Mouse (Mus musculus) olfactory bulb, adult 2 months (tissue): ENCODE data around the gene Zfp941. TPM values are rescaled to one million over a fixed set of nuclear protein-coding genes. Genes with fewer than 3 reads are reported as not detected.

Experiments
- H3K27ac ChIP-seq: fragments of 200-500 bp; 2 replicates; pipeline ENCODE4 v1.5.1; 2012; ENCODE audit warnings: low read depth, low read length; ENCODE audit not compliant: insufficient read depth
- H3K4me1 ChIP-seq: fragments of 200-500 bp; 2 replicates; pipeline ENCODE4 v1.6.1; 2012; ENCODE audit warnings: low read length; ENCODE audit not compliant: control insufficient read depth, insufficient read depth
- H3K4me3 ChIP-seq: fragments of 200-500 bp; 2 replicates; pipeline ENCODE4 v1.5.1; 2012; ENCODE audit warnings: mild to moderate bottlenecking, low read depth, low read length, moderate library complexity; ENCODE audit not compliant: insufficient read depth
- CTCF ChIP-seq: fragments of 200-500 bp; IDR thresholded peaks from 2 replicates; pipeline ENCODE4 v1.5.1; 2012; ENCODE audit warnings: low read depth, mild to moderate bottlenecking, low read length, moderate library complexity; ENCODE audit not compliant: insufficient read depth
- POLR2A ChIP-seq: fragments of 200-500 bp; IDR thresholded peaks from 2 replicates; pipeline ENCODE4 v1.6.1; 2012; ENCODE audit warnings: mild to moderate bottlenecking, low read depth, low read length, moderate library complexity; ENCODE audit not compliant: insufficient read depth
- WGBS: fragments of 180-500 bp; shearing (Covaris S2); methylation state at CpG from one replicate; pipeline ENCODE4 v1.1.7; 2018; 5-methylcytosine and 5-hydroxymethylcytosine counted together
- polyA plus RNA-seq: library from polyadenylated mRNA; stranded (reverse); fragments of >200 nt; gene quantifications from 2 replicates; pipeline ENCODE4 v1.2.4, GENCODE M21; 2012; ENCODE audit warnings: low replicate concordance; ENCODE audit not compliant: missing spikeins, insufficient read depth, insufficient read length

Zfp941 gene
- polyA plus RNA-seq = not detected in 2 replicates

DNA sequence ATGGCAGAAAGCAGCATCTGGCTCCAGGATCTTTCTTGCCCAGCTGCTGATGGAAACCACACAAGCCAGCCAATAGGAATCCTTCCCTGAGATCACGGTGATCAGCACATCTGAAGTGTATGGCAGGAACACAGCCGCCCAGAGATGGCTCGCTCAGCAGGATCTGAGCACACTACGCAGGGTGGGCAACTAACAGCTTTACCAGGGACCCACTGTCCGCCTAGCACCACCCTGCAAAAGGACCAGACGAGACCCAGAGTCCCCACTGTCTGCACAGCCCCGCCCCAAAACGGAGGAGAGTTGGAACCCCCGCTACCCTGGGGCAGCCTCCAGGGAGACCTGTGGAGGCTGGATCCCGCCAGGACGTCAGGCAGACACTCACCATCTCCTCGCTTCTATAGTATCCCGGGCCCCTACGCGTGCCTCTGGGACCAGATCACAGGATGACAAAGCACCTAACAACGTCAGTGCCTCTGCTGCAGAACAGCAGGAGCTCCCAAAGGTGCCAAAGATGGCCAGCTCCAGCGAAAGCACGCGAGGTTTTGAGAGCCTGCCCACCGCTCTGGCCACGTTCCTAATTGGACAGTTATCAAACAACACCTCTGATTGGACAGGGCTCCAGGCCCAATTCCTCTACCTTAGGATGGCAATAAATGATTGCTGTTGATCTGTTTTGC lies at the start of gene Zfp941:
TSS of gene Zfp941 (minus strand) at position 526 of the 677 bp plus-strand sequence.
- H3K4me3 ChIP-seq = peak within 1 kb of the TSS; percentile 76
- TF ChIP-seq CTCF (no peak), POLR2A (peak; percentile 47; the same call in 1 of the 2 replicates)
- 3% methylated on average over 21 of the region's 21 CpGs for WGBS
- H3K27ac ChIP-seq = peak within 1 kb of the TSS; percentile 56
- peaks cover 8% of the 10 kb centered on the region for H3K4me1 ChIP-seq

DNA sequence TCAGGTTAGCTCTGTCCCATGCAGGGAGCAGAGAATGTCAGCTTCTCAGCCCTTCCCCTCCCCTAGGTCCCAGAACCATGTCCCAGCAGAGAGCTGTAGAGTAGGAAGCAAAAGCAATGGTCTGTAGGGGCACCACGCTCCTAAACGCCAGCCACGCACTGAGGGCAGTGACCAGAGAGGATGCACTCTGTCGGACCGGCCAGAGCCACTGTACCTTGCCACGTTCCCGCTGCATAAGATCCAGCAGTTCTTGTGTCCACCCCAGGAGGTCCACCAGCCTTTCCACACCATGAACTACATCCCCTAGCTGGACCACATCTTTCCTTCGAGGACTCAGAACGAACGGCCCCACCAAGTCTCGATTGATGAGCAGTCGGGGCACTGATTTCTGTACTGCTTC lies 42.8 kb upstream of the Zfp941 start:
- WGBS = 86% methylated on average over 12 of the region's 12 CpGs
- no peaks in the 10 kb centered on the region; the same call in 1 of the 2 replicates for H3K4me1 ChIP-seq
- no peak overlapping the region for H3K4me3 ChIP-seq
- TF ChIP-seq POLR2A = no peak
- no peak for TF ChIP-seq CTCF
- no peak overlapping the region for H3K27ac ChIP-seq

DNA sequence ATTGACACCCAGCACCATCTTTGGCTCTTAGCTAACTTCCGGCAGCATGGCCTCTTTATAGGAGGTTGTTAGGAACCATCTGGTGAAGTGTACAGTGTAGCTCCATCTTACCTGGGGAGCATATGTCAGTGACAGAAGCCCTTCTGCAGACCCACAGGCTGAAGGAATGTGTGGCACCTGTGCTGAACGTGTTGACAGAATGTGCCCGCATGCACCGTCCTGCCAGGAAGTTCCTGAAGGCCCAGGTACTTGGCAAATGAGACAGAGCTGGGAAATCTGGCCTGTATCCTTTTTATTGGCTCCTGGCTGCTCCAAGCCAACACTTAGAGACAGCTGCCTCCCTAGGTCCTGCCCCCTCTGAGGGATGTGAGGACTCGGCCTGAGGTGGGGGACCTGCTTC lies 38.8 kb upstream of the Zfp941 start:
- H3K4me3 ChIP-seq = no peak overlapping the region
- no peak for TF ChIP-seq CTCF
- no peak for TF ChIP-seq POLR2A
- H3K27ac ChIP-seq = no peak overlapping the region
- 86% methylated on average over 5 of the region's 5 CpGs for WGBS
- peaks cover 22% of the 10 kb centered on the region for H3K4me1 ChIP-seq

DNA sequence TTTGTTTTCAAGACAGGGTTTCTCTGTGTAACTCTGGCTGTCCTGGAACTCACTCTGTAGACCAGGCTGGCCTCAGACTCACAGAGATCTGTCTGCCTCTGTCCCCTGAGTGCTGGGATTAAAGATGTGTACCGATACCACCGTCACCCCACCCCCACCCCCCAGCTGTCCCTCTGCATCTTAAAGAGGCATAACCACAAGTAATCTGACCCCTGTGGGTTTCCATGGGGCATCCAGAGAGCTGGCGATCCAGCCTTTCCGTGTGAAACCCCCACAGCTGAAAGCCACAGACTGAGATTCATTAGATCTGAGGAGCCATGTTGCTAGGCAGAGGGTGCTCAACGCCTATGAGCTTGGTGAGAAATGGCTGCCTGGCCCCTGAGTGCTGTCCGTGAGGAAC lies 38.0 kb upstream of the Zfp941 start:
- 79% methylated on average over 6 of the region's 6 CpGs for WGBS
- H3K27ac ChIP-seq = no peak overlapping the region
- H3K4me1 ChIP-seq = peaks cover 29% of the 10 kb centered on the region
- TF ChIP-seq POLR2A (no peak), CTCF (no peak)
- H3K4me3 ChIP-seq = no peak overlapping the region

DNA sequence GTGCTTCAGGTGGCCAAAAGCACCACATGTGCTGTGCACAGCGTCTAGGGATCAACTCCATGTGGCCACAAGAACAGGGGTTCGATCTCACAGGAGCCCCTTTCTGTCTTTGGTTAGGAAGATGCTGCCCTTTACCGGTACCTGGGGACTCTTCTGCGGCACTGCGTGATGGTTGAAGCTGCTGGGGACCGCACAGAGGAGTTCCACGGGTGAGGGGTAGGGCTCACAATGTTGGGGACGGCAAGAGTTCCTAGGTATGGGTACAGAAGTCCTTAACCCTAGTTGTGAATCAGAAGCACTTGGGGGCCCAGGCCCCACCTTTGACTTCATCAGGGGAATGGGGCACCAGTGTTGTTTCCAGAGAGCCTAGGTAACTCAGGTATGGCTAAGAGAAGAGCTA lies 36.8 kb upstream of the Zfp941 start:
- WGBS = 94% methylated on average over 8 of the region's 8 CpGs

DNA sequence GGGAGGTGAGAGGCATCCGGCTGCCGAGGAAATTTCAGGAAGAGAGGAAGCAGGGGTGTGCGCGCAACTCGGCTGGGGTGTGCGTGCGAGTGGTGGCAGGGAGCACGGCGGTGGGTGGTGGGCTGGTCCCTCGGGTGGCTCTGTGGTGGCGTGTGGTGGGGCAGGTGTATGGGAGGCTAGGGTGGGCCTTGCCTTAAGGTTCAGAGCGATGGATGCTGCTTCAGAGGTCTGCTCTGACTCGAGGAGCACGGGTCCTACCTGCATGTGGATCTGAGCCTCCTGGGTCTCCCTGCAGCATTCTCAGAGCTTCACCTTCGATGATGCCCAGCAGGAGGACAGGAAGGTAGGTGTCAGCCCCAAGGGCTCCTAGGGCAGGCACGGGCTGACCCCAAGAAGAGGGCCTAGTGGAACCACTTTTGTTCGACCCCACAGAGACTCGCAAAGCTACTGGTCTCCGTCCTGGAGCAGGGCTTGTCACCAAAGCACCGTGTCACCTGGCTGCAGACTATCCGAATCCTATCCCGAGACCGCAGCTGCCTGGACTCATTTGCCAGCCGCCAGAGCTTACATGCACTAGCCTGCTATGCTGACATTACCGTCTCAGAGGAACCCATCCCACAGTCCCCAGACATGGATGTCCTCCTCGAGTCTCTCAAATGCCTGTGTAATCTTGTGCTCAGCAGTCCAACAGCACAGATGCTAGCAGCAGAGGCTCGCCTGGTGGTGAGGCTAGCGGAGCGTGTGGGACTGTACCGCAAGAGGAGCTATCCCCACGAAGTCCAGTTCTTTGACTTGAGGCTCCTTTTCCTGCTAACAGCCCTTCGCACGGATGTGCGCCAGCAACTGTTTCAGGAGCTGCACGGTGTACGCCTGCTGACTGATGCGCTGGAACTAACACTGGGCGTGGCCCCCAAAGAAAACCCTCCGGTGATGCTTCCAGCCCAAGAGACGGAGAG lies 35.9 kb upstream of the Zfp941 start, which contains the start of gene Bet1l:
TSS of gene Bet1l (minus strand) at position 28 of the 956 bp plus-strand sequence.
- TF ChIP-seq CTCF (no peak), POLR2A (no peak)
- 25% methylated on average over 40 of the region's 40 CpGs for WGBS
- H3K4me1 ChIP-seq = peaks cover 32% of the 10 kb centered on the region
- peak within 1 kb of the TSS; percentile 71 for H3K4me3 ChIP-seq
- H3K27ac ChIP-seq = peak within 1 kb of the TSS; percentile 68

More for the DNA sequence above, 36.8 kb upstream of the Zfp941 start:
- Histone ChIP-seq H3K4me1 (peaks cover 32% of the 10 kb centered on the region), H3K4me3 (peak overlapping the region; percentile 71; the same call in 1 of the 2 replicates), H3K27ac (no peak overlapping the region)
- no peak for TF ChIP-seq POLR2A
- TF ChIP-seq CTCF = no peak

DNA sequence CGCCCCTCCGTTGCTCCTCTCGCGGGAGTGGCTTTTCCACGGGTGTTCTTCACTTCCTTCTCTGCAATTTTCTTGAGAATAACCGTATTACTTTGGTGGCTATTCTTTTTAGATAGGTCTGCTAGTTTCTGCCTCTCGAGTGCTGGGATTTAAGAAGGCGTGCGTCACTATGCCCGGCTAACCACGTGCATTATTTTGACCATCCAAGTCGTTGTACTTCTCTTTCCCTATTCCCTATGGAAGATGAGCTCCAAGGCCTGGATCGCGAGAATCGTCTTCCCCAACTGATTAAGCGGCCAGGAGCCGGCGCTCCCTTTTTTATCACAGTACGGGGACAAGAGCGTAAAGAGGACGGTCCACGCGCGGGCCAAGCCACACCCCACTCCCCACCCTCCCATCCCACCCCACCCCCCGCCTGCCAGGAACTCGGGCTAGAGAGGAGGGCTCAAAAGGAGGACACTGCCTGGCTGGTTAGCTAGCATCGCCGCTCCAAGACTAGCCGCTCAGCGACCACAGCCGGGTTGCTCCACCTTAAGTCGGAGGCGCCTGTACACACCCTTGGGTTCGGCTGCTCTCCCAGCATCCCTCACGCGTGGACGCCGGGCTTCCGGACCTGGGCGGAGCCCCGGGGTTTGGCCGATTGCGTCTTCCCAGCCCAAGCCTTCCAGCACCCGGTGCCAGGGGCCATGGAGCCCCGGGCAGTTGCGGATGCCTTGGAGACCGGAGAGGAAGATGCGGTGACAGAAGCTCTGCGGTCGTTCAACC lies 35.0 kb upstream of the Zfp941 start, which contains the start of gene Ric8a:
TSS of gene Ric8a (plus strand) at position 173 of the 765 bp plus-strand sequence.
- under 1% methylated on average over 50 of the region's 50 CpGs for WGBS
- Histone ChIP-seq H3K4me3 (peak within 1 kb of the TSS; percentile 71), H3K27ac (peak within 1 kb of the TSS; percentile 68), H3K4me1 (peaks cover 32% of the 10 kb centered on the region)
- no peak for TF ChIP-seq CTCF
- peak; percentile 64 for TF ChIP-seq POLR2A

DNA sequence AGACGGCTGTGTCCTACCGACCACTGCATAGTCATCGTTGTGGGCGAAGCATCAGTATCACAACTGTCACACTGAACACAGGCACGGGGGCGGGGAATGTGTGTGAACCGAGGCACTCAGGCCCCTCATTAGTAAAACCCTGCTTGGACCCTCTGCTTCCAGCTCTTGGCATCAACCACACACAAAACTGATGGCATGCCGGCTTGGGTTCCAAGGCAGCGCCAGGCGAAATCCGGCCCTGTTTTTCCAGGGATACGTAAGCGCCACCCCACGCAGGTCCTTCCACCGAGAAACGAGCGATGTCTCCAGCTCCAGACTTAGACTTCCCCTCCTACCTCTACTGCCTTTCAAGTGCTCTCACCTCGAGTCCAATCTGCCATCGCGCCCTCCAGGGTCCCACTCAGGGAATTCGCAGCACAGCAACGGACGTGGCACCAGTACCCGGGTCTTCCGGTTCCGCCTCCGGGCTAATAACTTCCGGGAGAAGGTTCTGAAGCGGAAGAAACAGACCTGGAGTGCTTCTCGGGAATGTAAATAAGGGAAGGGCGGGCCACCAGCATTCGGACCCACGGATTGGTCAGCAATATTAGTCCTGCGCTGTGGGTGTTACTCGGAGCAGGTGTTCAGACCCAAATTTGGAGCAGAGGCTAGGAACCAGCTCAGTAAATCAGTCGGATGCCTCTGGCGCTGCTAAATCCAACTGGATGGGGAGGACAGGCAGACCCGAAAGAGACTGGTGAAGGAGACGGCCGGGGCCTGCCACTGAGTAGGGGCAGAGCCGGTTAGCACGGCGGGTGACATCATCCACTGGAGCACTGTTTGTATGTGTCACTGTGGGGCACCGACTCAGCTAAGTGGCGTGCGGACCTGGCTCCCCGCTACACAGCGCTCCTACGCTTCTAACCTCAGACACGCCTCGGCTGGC lies 34.1 kb upstream of the Zfp941 start, which contains the start of gene Gm45785:
TSS of gene Gm45785 (minus strand) at position 472 of the 925 bp plus-strand sequence.
- peak within 1 kb of the TSS; percentile 68 for H3K27ac ChIP-seq
- WGBS = under 1% methylated on average over 51 of the region's 51 CpGs
- peak within 1 kb of the TSS; percentile 71 for H3K4me3 ChIP-seq
- H3K4me1 ChIP-seq = peaks cover 32% of the 10 kb centered on the region
- TF ChIP-seq POLR2A (peak; percentile 55; the same call in 1 of the 2 replicates), CTCF (no peak)
